Mouse (Mus musculus) embryonic facial prominence, embryonic 11.5 days (tissue): Measurements from ENCODE around the gene Atg4d. TPM values are rescaled to one million over a fixed set of nuclear protein-coding genes. Genes with fewer than 3 reads are reported as not detected.
A peak's percentile ranks its signal among the peaks of the same experiment; 100 is the strongest.

ENCODE experiments used
- ATAC-seq: fragments of 200-750 bp; cut with Nextera tagmentation; replicated peaks from 2 replicates; pipeline ENCODE4 v1.8.0; 2017; ENCODE audit warnings: low read depth; ENCODE audit not compliant: insufficient number of reproducible peaks, low FRiP score, low TSS enrichment
- DNase-seq: peaks from one replicate; pipeline ENCODE4 v3.0.0-alpha.2; 2015; ENCODE audit warnings: low spot score
- H3K27ac ChIP-seq: fragments of 300-500 bp; sonication (generic); replicated peaks from 2 replicates; pipeline ENCODE4 v1.5.1; 2014; ENCODE audit warnings: mild to moderate bottlenecking, low read depth, low read length, control low read depth
- H3K27me3 ChIP-seq: fragments of 300-500 bp; sonication (generic); 2 replicates; pipeline ENCODE4 v1.6.1; 2014; ENCODE audit warnings: mild to moderate bottlenecking, low read length, moderate library complexity, mixed read lengths; ENCODE audit not compliant: control insufficient read depth, insufficient read depth
- H3K36me3 ChIP-seq: fragments of 300-500 bp; sonication (generic); replicated peaks from 2 replicates; pipeline ENCODE4 v1.6.1; 2014; ENCODE audit warnings: low read depth, mild to moderate bottlenecking, low read length, moderate library complexity, mixed read lengths; ENCODE audit not compliant: control insufficient read depth, insufficient read depth
- H3K4me1 ChIP-seq: fragments of 300-500 bp; sonication (generic); 2 replicates; pipeline ENCODE4 v1.6.1; 2014; ENCODE audit warnings: low read length, mixed read lengths; ENCODE audit not compliant: control insufficient read depth, insufficient read depth
- H3K4me2 ChIP-seq: fragments of 300-500 bp; sonication (generic); 2 replicates; pipeline ENCODE4 v1.6.1; 2014; ENCODE audit warnings: low read depth, mild to moderate bottlenecking, control low read depth, low read length, moderate library complexity
- H3K4me3 ChIP-seq: fragments of 300-500 bp; sonication (generic); 2 replicates; pipeline ENCODE4 v1.5.1; 2014; ENCODE audit warnings: low read depth, low read length, control low read depth
- H3K9ac ChIP-seq: fragments of 300-500 bp; sonication (generic); replicated peaks from 2 replicates; pipeline ENCODE4 v1.6.1; 2014; ENCODE audit warnings: mild to moderate bottlenecking, control low read depth, low read length
- H3K9me3 ChIP-seq: fragments of 300-500 bp; sonication (generic); replicated peaks from 2 replicates; pipeline ENCODE4 v1.6.1; 2016; ENCODE audit warnings: mild to moderate bottlenecking, low read length, inconsistent platforms, mixed read lengths; ENCODE audit not compliant: control insufficient read depth
- WGBS: fragments of 180-500 bp; shearing (Covaris S2); extraction: QIAGEN DNeasy Blood & Tissue Kit; methylation state at CpG from one replicate; pipeline ENCODE4 v1.1.7; 2014; 5-methylcytosine and 5-hydroxymethylcytosine counted together
- polyA plus RNA-seq: library from polyadenylated mRNA; unstranded; fragments of >200 nt; fragmentation: Nextera tagmentation; extraction: Ambion mirVana; gene quantifications from 2 replicates; pipeline ENCODE4 v1.2.1, GENCODE M21; 2014

Gene Atg4d
- polyA plus RNA-seq, 1 experiment from 2014 or later, result 28.5 TPM

- Histone ChIP-seq H3K4me1 (peaks cover 9% of the 10 kb centered on the region; the same call in 1 of the 2 replicates), H3K27me3 (peaks cover 64% of the 10 kb centered on the region), H3K36me3 (no peaks in the 10 kb centered on the region), H3K9ac (peak overlapping the region; percentile 44), H3K4me3 (peak overlapping the region; percentile 41), H3K27ac (no peak overlapping the region), H3K4me2 (peak overlapping the region; percentile 87), H3K9me3 (no peaks in the 10 kb centered on the region; the same call in 1 of the 2 replicates)
- ATAC-seq (0 out of 2 replicates have a peak, but pooled peaks have one; percentile 9), DNase-seq (peak; percentile 44)
- 1% methylated on average over 72 of the region's 72 CpGs for WGBS
Observed at GRCm38 (mm10) chr9:21244428-21245112, 20.5 kb upstream of the Atg4d start.

GRCm38 (mm10) chr9:21245113-21245487, 20.0 kb upstream of the Atg4d start:
- H3K4me2 ChIP-seq, result peak overlapping the region; percentile 87
- peaks cover 9% of the 10 kb centered on the region; the same call in 1 of the 2 replicates for H3K4me1 ChIP-seq
- peak overlapping the region; percentile 41 for H3K4me3 ChIP-seq
- H3K9ac ChIP-seq, result peak overlapping the region; percentile 44; the same call in 1 of the 2 replicates
- H3K36me3 ChIP-seq, result no peaks in the 10 kb centered on the region
- DNase-seq (no peak), ATAC-seq (no peak)
- H3K27me3 ChIP-seq, result peaks cover 70% of the 10 kb centered on the region
- no peak overlapping the region for H3K27ac ChIP-seq
- no peaks in the 10 kb centered on the region; the same call in 1 of the 2 replicates for H3K9me3 ChIP-seq
- WGBS, result 2% methylated on average over 16 of the region's 16 CpGs

GRCm38 (mm10) chr9:21246342-21246741, 18.8 kb upstream of the Atg4d start:
- ATAC-seq, result no peak
- Histone ChIP-seq H3K27me3 (peaks cover 75% of the 10 kb centered on the region), H3K9me3 (no peaks in the 10 kb centered on the region; the same call in 1 of the 2 replicates), H3K4me1 (peaks cover 9% of the 10 kb centered on the region; the same call in 1 of the 2 replicates), H3K9ac (no peak overlapping the region), H3K4me3 (no peak overlapping the region), H3K27ac (no peak overlapping the region), H3K4me2 (no peak overlapping the region), H3K36me3 (no peaks in the 10 kb centered on the region)
- DNase-seq, result no peak
- 62% methylated on average over 1 of the region's 1 CpGs for WGBS

- Histone ChIP-seq H3K27ac (no peak within 1 kb of the TSS), H3K4me3 (peak within 1 kb of the TSS; percentile 17; the same call in 1 of the 2 replicates), H3K9ac (peak within 1 kb of the TSS; percentile 32), H3K36me3 (no peaks in the 10 kb centered on the region), H3K9me3 (no peaks in the 10 kb centered on the region), H3K27me3 (peaks cover 67% of the 10 kb centered on the region), H3K4me2 (peak within 1 kb of the TSS; percentile 30), H3K4me1 (peaks cover 9% of the 10 kb centered on the region; the same call in 1 of the 2 replicates)
- ATAC-seq (no peak), DNase-seq (no peak)
- 1% methylated on average over 29 of the region's 30 CpGs for WGBS
Observed at GRCm38 (mm10) chr9:21248326-21248725, 16.8 kb upstream of the Atg4d start, which contains the start of gene S1pr5. TSS of gene S1pr5 (minus strand) at chr9:21248443.

DNA sequence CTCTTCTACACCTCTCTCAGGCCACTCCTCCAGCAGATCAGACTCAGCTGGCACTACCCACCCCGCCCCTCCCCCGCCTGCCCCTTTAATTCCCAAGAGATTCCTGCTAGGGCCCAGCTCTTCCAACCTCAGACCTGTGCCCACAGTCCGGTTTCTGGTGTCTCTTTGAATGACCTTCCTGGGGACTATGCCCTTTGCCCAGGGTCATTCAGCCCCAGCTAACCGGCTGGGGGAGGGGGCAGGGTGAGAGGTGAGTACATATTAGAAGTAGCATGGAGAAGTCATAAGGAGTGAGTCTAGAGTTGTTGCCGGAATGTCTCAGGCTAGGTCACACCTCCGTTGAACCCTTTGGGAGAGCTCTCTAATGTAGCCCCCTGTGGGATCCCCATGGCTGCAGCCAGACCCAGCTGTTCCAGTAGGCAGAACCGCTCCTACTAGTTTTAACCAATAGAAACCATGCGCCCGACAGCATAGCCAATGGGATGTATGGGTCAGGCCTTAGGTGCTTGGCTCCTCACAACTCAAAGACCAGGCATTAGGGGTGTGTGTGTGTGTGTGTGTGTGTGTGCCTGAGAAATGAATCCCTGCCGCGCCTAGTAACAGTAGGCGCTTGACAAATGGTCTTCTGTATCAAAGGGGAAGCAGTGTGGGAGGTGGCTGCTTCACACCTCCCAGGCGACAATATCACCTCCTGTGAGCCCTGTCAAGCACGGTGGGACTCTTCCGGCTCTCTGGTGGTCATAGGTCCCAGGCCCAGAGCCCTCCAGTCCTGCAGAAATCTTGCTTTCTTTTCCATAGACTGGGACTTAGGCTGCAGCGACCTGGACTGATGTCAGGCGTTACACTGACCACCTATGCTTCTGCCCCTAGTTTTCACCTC, 15.2 kb upstream of the Atg4d start:
- DNase-seq (no peak), ATAC-seq (no peak)
- Histone ChIP-seq H3K4me2 (no peak overlapping the region), H3K4me3 (no peak overlapping the region), H3K27me3 (peaks cover 51% of the 10 kb centered on the region), H3K9me3 (no peaks in the 10 kb centered on the region), H3K4me1 (peaks cover 3% of the 10 kb centered on the region; the same call in 1 of the 2 replicates), H3K36me3 (no peaks in the 10 kb centered on the region), H3K9ac (no peak overlapping the region), H3K27ac (no peak overlapping the region)
- 38% methylated on average over 17 of the region's 17 CpGs for WGBS

- peaks cover 3% of the 10 kb centered on the region; the same call in 1 of the 2 replicates for H3K4me1 ChIP-seq
- H3K9ac ChIP-seq, result no peak overlapping the region
- no peaks in the 10 kb centered on the region for H3K9me3 ChIP-seq
- 56% methylated on average over 2 of the region's 2 CpGs for WGBS
- H3K27ac ChIP-seq, result no peak overlapping the region
- peaks cover 45% of the 10 kb centered on the region for H3K27me3 ChIP-seq
- no peak overlapping the region for H3K4me2 ChIP-seq
- H3K4me3 ChIP-seq, result no peak overlapping the region
- ATAC-seq, result no peak
- DNase-seq, result no peak
- H3K36me3 ChIP-seq, result no peaks in the 10 kb centered on the region
Observed at GRCm38 (mm10) chr9:21250509-21250908, 14.6 kb upstream of the Atg4d start.

DNA sequence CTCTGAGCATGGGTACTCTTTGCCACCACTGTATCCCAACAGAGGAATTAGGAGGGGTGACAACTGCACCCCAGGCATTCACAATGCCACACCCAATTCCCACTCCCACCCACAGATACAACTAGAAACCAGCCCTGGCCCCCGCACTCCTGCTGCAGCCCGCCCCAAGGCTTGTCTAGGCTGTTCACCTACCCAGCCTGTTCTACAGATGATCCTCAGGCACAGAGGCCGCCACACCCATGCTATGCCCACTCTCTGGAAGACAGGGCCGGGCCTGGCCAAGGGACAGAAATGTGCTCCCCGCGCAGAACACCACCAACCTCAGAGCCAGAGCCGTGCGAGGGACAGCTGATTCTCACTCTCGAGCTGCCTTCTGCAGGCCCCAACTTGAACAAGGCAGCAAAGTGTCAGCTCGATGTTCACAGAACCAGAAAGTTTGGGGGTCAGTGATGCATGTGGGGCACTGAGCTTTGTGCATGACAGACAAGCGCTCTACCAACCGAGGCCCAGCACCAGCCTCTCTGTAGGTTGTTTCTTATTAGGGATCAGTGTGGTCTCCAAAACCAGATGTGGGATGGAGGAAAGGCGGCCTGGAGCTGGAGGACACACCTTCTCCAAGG, 13.9 kb upstream of the Atg4d start:
- Histone ChIP-seq H3K27ac (no peak overlapping the region), H3K27me3 (peaks cover 38% of the 10 kb centered on the region), H3K9ac (no peak overlapping the region), H3K4me1 (peaks cover 3% of the 10 kb centered on the region; the same call in 1 of the 2 replicates), H3K36me3 (no peaks in the 10 kb centered on the region), H3K4me2 (no peak overlapping the region), H3K9me3 (no peaks in the 10 kb centered on the region), H3K4me3 (no peak overlapping the region)
- no peak for DNase-seq
- no peak for ATAC-seq
- 67% methylated on average over 13 of the region's 13 CpGs for WGBS
